Mouse (Mus musculus) cerebellum, adult 11-12 months (tissue): ENCODE results near the gene Mon2.
A peak's percentile ranks its signal among the peaks of the same experiment; 100 is the strongest.

Experiments
- DNase-seq: peaks from one replicate; pipeline ENCODE4 v3.0.0; 2022

Mon2 gene

DNA sequence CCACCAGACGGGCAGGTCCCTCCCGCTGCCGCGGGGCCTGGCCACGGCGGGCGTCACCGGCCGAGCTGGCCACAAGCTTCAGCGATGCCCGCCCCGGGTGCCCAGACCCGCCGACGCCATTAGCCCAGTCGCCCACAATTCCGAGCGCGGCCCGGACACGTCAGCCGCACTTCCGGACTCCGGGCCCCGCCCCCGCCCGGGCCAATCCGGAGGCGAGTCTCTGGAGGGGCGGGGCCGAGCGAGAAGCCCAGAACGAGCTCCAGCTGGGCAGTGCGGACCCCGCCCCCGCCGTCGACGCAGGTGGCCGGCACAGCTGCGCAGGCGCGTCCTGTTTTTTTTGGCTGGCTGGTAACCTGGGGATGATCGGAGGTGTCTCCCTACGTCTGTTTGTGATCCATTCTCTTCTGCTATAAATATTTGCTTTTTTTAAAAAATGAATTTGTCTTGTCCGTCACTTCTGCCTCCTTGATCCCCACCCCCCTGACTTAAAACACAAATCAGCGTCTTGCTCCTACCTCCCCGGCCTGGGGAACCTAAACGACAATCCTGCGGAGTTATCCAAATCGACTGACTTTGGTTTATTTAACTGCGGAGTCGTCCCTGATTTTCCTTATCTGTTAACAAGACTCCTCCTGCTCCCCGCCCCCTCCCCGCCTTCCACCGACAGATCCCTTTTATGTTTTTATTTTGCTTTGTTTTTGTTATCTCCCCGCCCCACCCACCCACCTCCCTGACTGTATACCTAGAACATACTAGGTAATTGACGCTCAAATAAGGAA lies at the start of gene Mon2:
TSS of gene Mon2 (minus strand) at position 261 of the 779 bp plus-strand sequence.
- peak; percentile 97 for DNase-seq

DNA sequence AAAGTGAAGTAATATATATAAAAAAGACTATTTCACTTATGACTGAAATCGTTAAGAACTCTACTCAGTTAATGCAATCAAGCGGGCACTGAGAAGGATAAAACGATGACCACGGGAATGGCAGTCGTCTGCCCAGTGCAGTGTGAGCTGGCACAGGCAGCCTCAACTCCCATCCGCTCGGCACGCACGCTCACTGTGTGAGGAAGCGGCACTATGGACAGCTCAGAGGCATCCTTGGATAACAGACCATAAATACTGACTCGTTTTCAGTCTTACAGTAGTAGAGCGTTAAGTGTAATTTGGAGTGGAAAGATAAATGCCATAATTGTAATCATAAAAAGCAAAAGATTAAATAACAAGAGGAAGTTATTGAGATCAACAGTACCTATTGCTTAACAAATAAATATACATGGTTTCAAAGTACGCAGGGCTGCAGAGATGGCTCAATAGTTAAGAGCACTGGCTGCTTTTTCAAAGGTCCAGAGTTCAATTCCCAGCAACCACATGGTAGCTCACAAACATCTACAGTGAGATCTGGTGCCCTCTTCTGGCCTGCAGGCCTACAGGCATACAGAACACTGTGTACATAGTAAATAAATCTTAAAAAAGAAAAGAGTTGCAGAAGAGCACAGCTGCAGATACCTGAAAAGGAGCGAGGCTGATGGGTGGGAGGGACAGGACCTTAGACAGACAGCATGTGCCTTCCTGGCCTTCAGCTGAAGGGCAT lies 44.5 kb upstream of the Mon2 start:
- no peak for DNase-seq

DNA sequence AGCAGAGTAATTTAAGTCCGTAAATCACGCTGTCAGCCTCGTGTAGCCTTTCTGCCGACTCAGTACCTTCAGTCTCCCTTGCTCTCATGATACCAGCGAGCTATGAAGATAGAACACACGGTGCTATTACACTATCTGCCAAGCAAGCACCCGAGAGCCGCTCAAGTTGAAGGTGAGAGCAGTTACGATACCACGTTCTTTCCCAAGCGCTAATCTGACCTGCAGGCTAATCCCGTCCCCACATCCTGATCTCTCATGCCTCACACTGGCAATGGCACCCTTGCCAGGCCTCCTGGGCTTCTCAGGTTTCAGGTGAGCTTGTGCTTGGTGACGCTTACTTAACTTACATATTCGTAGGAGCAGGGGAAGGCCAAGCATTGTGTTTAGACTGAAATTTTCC lies 40.6 kb upstream of the Mon2 start:
- DNase-seq: no peak

DNA sequence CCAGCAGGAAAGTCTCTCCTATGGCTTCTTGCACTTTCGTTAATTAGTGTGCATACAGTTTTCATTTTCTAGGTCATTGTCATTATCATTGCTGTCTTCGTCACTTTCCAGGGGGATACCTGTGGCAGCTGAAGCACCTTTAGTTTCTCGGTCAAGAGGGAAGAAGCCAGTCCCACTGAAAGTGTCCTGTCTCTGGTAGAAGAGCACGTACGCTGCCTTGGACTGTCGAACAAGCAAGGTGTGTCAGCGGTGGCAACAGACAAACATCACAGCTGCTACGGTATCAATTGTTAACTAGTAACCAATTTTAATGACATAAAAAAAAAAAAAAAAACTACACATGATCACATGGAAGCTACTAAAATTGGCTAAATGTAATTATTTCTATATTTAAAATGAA lies 37.2 kb upstream of the Mon2 start:
- DNase-seq: no peak

DNA sequence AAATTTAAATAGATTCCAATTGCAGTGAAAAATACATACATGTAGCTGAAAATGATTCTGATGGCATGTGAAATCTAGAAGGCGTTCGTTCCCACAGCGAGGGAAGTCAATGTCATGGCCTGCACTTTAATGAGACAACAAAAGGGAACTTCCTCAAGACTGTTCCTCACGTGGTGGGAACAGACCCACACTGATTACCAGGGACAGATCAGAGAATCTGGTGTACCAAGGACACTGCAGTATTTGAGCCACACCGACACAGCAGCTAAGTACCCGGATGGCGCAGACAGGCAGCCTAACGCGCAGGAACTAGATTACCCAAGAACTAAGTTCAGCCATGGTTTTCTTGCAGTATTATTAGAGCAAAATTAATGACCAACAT lies 36.5 kb upstream of the Mon2 start:
- no peak for DNase-seq

DNA sequence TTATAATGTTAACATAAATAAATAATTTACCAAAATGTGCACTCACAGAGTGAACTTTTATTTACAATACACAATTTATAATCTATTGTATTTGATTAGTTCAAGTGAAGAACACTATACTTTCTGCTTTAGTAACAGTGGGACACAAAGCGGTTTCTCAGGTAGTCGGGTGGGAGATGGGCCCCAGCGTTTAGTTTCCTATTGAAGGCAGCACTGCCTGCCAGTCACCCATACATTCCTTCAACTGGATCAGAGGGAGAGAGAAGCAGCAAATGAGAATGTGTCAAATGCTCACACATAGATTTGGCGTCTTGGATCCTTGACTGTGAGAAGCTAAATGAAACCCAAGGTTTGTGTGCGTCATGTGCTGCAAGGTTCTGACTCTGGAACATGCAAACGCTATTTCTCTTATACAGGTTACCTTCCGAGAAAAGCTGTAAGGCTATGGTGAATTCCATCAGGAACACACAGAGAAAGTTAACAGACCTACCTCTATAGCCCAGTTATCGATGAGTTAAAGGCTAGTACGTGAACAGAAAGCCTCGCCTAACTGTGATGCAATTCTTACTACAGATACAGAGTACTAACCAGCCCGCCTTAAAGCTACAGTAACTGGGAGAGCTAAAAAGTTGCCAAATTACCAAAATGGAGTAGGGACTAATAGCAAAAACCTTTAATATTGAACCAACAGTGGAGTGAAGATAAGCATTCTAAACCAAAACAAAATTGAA lies 35.9 kb upstream of the Mon2 start:
- DNase-seq: no peak

DNA sequence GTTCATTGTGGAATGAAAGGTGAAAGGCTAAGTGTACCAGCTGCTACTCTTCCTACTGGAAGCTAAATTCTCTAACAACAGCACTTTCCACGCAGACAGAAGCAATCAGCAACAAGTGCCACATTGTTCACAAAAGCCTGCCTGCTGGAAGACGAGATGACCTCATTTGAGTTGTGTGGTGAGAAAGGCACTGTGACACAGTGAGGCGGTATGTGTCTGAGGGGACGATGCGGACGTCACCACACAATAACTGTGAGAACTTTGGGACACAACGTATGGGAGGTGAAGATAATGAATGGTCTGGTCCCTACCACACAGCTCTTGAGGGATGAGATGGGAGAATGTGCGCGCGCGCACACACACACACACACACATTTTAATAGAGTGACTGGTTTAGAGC lies 34.2 kb upstream of the Mon2 start:
- DNase-seq: no peak

DNA sequence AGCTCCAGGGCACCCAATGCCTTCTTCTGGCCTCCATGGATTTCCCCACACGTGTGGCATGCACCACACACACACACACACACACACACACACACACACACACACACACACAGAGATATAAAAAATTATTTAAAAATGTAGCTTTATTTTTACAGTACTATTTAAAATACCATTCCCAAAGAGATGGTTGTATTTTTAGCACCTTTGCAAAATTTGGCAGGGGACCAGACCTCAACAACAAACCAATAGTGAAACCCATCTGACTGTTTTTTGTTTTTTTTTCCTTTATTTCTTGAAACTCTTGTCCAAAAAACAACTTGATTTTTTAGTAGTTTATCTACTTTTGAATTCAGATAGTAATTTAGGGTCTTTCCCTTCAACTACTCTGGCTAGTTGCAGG lies 32.2 kb upstream of the Mon2 start:
- no peak for DNase-seq

DNA sequence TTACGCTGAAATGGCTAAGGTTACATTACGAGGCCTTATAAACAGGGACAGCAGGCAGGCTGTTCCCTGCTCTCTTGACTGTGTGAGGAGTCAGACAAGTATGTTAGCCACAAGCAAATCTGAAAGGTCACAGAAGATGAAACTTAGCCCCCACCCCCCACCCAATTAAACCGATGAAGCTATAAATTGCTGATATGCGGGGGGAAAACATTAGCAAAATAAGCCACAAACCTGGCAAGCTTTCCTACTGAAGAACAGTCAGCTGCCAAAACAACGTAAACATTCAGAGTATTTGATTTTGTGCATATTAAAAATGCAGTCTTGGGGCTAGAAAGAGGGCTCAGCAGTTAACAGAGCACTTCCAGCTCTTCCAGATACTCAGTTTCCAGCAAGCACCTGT lies 31.8 kb upstream of the Mon2 start:
- no peak for DNase-seq

DNA sequence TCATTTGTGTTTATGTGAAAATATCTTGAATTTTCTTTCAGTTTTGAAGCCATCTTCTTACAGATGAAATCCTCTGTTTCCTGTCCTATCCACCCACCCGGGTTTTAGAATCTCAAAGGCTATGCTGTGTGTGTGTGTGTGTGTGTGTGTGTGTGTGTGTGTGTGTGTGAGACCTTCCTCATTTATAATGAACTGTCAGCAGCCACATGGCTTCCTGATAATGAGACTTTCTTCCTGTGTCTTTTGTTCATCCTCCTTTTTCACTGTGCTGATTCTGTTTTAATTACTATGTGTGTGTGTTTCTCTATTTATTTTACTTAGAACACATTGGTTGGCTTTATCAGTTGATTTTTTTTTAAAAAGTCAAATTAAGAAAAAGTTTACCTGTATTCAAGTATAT lies 25.0 kb upstream of the Mon2 start:
- no peak for DNase-seq

DNA sequence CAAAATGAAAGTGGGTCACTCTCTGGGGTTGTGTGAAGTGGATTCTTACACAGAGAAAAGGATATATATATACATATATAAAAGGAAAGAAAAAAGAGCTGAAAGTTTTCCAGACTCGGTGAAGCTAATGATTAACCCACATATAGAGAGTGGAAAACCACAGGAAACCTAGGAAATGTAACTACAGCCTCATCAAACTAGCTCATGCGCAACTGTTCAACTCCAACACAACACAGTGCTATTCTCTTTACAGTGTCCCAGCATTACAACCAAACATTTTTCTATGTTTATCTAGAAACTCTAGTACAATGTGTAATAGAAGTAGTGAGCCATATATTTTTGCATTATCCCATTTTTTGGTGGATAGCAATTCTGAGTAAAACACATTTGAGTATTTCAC lies 24.3 kb upstream of the Mon2 start:
- DNase-seq: no peak

DNA sequence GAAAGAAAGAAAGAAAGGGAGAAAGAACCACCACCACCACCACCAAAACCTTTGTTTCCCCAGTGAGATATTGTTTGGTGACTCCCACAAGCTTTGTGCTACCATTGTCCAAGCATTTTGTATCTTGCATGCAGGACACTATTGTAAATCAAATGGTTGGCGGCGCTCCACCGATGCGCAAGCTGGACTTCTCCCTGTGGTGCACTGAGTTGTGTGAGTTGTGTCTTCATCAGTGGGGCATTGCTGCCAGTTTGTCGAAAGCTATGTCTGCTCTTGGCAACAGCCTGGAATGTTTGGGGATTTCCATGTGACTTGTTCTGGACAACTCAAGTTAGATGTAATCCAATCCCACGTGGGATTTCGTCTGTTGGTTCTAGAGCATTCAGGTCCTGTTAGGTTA lies 18.2 kb upstream of the Mon2 start:
- no peak for DNase-seq

DNA sequence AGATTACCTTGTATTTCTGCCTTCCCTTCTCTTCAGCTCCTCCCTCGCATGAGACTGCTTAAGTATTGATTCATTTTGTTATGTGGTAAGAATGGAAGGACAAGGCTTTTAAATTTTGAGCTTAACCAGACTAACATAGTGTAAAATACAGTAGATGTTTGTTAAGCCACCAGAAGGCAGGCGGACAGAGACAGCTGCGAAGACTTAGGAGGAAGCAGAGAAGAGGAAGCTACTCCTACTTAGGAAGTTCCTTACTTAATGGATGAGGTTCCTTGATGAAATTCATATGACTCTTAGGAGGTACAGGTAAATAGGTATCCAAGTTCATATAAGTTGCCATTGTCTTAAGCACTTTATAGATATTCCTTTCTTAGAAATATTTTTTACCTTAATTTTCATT lies 16.3 kb upstream of the Mon2 start:
- no peak for DNase-seq

DNA sequence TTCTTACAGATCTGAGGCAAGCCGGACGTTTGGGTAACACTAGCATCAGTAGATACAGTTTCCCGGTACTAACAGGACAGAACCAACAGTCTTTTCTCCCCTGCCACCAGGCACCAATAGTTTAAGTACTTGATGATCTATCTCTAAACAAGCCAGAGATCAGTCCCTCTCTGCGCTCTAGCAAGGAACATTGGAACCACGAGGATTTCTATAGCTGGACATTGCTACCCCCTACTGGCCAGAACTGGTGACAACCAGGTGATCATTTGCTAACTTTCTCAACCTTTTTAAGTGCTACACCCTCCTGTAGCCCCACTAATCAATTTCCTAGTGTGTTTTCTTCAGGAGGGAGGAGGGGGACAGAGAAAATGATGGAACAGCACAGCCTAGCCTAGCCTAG lies 15.4 kb upstream of the Mon2 start:
- no peak for DNase-seq

DNA sequence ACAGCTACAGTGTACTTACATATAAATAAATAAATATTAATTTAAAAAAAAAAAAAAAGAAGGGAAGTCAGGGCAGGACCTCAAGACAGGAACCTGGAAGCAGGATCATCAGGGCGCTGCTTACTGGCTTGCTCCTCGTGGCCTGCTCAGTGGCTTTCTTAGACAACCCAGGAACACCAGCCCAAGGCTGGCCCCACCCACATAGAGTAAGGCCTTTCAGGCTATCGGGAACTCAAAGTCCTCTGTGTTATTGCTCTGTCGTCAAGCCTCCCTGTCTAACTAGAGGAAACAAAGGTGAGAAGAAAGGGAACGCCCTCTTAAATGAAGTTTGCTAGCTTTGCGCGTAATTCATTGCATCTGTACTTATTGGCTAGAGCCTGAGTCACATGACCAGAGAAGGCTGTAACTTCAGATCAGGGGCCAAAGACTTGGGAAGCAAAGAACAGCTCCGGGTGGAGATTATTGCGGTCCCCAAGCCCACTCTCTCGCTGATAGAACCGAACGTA lies 13.2 kb upstream of the Mon2 start:
- no peak for DNase-seq

DNA sequence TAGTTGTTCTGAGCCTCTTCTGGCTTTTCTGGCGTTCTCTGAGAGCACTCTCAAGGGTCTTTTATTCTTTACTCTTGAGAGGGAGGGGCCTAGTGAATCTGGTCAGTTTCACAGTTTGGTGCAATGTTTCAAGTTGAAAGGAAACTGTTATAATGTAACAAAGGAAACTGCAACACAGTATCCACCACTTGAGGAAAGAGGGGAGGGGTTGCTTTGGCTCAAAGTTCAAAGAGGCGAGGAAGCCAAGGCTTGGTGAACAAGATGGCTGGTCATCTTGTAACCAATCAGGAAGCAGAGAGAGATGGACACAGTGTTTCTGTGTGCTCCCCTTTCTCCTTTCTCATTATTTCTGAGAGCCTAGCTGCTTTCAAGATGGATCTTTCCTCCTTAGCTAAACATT lies 10.5 kb upstream of the Mon2 start:
- DNase-seq: no peak

DNA sequence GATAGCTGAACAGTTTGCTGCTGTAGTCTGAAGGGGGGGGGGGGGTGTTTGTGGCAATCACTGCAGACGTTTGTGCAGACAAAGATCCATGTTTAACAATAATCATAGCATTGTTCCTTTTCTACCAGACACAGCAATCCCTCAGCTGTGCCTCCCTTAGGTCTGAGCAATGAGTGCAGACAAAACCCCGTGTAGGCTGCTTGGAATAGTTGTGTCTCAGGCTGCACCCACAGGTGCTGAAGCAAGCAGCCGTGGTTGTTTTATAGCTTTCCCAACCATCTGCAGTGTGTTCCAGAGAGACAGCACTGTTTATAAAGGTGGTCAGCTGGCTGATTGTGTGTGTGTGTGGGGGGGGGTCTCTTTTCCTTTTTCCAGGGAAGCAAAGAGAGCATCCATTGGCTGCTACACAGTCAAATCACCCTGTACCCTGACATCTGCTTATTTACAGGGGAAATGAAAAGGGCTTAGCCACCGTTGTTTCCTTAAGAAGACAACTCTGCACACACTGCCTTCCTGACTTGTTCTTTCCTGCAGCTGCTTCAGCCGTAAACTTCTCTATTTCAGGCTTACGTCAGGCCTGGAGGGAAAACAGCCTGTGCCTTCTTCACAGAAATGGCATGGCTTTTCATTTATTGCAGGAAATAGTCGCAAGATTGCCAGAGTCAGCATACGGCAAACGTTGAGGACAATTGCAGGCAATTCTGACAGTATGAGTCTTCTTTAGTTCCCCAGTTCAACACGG lies 8.8 kb upstream of the Mon2 start:
- no peak for DNase-seq

DNA sequence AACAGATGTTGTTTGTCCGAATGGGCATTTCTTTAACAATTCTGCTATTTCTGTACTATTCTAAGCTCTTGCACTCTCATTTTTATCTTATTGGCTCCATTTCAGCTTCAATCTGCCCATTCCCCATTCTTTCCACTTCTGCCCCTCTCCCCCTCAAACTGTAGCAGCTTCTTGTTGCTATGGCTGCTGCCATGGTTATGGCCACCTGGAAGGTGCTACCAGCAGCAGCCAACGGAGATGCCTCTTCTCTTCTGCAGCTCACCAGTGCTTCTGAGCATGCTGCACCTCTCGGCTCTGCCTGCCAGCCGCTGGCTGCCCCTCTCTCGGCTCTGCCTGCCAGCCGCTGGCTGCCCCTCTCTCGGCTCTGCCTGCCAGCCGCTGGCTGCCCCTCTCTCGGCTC lies 8.0 kb upstream of the Mon2 start:
- DNase-seq: no peak

DNA sequence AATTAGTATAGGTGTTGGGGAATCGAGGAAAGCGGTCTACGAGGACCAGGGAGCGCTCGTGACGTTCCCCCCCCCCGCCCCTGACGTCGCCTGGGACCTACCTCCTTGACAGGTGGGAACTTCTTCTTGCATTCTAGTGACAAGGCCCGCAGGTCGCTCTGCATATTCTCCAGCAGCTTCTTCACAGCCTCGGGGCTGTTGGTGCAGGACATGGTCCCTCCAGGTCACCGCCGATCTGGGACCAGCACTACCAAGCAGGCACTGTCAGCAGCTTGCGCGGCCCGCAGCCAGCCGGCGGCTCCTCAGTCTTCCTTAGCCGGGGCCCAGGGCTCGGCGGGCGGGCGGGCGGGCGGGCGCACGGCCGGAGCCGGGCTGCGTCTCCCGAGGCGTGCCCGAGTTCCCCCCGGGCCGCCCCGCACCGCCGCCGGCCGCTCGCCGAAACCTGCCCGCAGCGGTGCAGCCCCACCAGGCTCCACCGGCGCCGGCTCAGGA lies 508 bp downstream of the Mon2 start:
- peak; percentile 65 for DNase-seq

DNA sequence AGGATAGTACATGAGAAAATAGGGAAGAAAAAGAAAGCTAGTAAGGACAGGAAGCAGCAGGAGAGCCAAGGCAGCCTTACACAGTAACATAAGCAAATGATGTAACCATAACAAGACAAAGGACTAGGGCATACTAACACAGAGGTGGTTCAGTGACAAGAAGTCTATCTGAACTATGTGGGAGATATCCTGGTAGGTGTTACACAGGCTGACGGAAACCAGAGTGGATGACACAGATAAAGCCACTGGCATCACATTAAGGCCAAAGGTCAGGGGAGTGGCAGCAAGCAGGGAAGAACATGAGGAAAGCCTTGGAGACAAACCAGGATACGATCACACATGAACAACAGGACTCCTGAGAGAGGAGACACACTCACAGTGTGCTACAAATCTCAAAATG lies 4.3 kb downstream of the Mon2 start:
- no peak for DNase-seq

DNA sequence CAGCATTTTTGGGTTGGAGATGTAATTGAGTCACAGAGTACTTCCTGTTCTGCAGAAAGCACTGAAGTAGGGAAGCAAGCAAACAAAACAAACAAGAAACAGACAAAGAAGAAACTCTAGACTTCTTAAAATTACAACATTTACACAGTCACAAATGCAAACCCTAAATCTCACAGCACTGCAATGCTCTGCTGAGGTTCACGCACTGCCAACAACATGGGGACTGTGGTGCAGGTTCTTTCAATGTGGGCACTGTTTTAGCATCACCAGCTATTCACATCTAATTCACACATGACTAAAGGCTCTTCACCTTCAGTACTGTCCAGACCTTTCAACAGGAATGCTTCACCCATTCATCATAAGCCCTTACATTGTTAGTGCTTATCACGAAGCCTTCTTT lies 13.3 kb downstream of the Mon2 start:
- no peak for DNase-seq

DNA sequence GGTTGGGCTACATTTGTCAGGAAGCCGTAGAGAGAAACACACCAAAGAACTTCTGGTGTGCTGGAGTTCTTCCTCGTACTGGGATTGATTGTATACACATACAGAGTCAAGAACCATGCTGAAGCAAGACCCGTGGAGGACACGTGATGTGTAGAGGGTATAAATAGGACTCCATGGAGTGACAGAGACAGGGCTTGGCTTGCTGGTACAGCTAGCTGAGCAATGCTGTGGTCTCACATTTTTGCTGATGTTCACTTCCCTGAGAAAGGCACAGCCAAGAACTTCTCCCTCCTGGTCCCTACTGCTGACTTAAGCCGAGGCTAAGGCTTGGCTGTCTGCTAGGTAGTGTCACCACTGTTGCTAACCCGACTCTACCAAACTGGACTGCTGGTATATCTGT lies 15.5 kb downstream of the Mon2 start:
- DNase-seq: no peak

DNA sequence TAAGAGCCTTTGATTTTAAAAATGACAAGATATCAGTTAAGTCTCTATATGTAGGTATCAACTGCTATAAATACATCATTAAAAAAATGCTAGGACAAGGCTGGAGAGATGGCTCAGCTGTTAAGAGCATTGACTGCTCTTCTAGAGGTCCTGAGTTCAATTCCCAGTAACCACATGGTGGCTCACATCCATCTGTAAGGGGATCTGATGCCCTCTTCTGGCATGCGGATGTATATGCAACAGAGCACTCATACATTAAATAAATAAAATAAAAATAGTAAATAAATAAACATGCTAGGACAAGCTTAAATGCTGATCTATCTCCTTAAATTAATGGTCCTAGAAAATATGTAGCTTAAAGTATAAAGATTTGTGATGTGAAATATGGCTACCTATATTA lies 19.2 kb downstream of the Mon2 start:
- no peak for DNase-seq
